Mouse (Mus musculus) CH12.LX (cell line): ENCODE measurements around the gene Zfp771. TPM values are rescaled to one million over a fixed set of nuclear protein-coding genes. Genes with fewer than 3 reads are reported as not detected.

ENCODE experiments used
- DNase-seq: peaks from one replicate; pipeline ENCODE4 v3.0.0-alpha.2; 2013; ENCODE audit errors: extremely low read depth
- H3K27ac ChIP-seq: 2 replicates; pipeline ENCODE4 v1.5.1; 2012; ENCODE audit warnings: low read depth, mild to moderate bottlenecking, control low read depth, moderate library complexity; ENCODE audit not compliant: insufficient read depth
- H3K27me3 ChIP-seq: replicated peaks from 2 replicates; pipeline ENCODE3; 2012; ENCODE audit warnings: inconsistent platforms
- H3K36me3 ChIP-seq, 2 experiments: replicated peaks in 1 of 2; 2 replicates each; pipeline versions ENCODE3 to v1.6.1; 2012; ENCODE audit warnings: inconsistent platforms in 1 of 2, low read length in 1 of 2, mild to moderate bottlenecking in 1 of 2, mixed read lengths in 1 of 2, moderate library complexity in 1 of 2; ENCODE audit not compliant: control insufficient read depth in 1 of 2, insufficient read depth in 1 of 2
- H3K4me1 ChIP-seq, 2 experiments: 2 replicates each; pipeline ENCODE4 v1.6.1; 2012; ENCODE audit warnings: inconsistent platforms in 1 of 2, moderate library complexity in 1 of 2; ENCODE audit not compliant: insufficient read depth in 2 of 2, control insufficient read depth in 1 of 2
- H3K4me2 ChIP-seq: 2 replicates; pipeline ENCODE4 v1.6.1; 2012; ENCODE audit warnings: low read depth, mild to moderate bottlenecking, control low read depth; ENCODE audit not compliant: poor library complexity, insufficient read depth, severe bottlenecking
- H3K4me3 ChIP-seq, 3 experiments: fragments of 150-350 bp in 1 of 3; sonication (generic) in 1 of 3; replicated peaks in 1 of 3; 2 replicates each; pipeline versions ENCODE3 to v1.5.1; 2011 to 2012; ENCODE audit warnings: low read depth in 2 of 3, low read length in 2 of 3, mild to moderate bottlenecking in 2 of 3, moderate library complexity in 2 of 3, control low read depth in 1 of 3, improper control_type of control experiment in 1 of 3, inconsistent platforms in 1 of 3, mixed read lengths in 1 of 3; ENCODE audit not compliant: poor library complexity in 1 of 3
- H3K79me2 ChIP-seq: replicated peaks from 2 replicates; pipeline ENCODE4 v1.6.1; 2012; ENCODE audit warnings: mild to moderate bottlenecking, moderate library complexity; ENCODE audit not compliant: control insufficient read depth, poor library complexity, insufficient read depth, severe bottlenecking; ENCODE audit errors: extremely low read depth
- H3K9ac ChIP-seq: 2 replicates; pipeline ENCODE4 v1.6.1; 2012; ENCODE audit warnings: low read depth, mild to moderate bottlenecking, control low read depth, moderate library complexity; ENCODE audit not compliant: insufficient read depth
- H3K9me3 ChIP-seq: replicated peaks from 2 replicates; pipeline ENCODE3; 2012; ENCODE audit warnings: low read length, inconsistent platforms, mixed read lengths
- CHD1 ChIP-seq: IDR thresholded peaks from 2 replicates; pipeline ENCODE4 v1.6.1; 2012; ENCODE audit warnings: low read depth, low read length, improper control_type of control experiment, inconsistent platforms
- CHD2 ChIP-seq: IDR thresholded peaks from 2 replicates; pipeline ENCODE4 v1.6.1; 2011; ENCODE audit warnings: low read length, improper control_type of control experiment
- CTCF ChIP-seq, 2 experiments: IDR thresholded peaks in 1 of 2; conservative IDR thresholded peaks in 1 of 2; 2 replicates each; pipeline ENCODE4 v1.5.1; 2011 to 2012; ENCODE audit warnings: low read depth in 2 of 2, low read length in 2 of 2, improper control_type of control experiment in 1 of 2, inconsistent platforms in 1 of 2, mild to moderate bottlenecking in 1 of 2, moderate library complexity in 1 of 2
- ELF1 ChIP-seq: IDR thresholded peaks from 2 replicates; pipeline ENCODE4 v1.6.1; 2014; ENCODE audit warnings: low read depth, mild to moderate bottlenecking, inconsistent platforms, low read length, improper control_type of control experiment
- ETS1 ChIP-seq: conservative IDR thresholded peaks from 2 replicates; pipeline ENCODE4 v1.6.1; 2012; ENCODE audit warnings: low read depth, mild to moderate bottlenecking, inconsistent platforms, low read length, improper control_type of control experiment, moderate library complexity
- IRF4 ChIP-seq: IDR thresholded peaks from 2 replicates; pipeline ENCODE4 v1.6.1; 2014; ENCODE audit warnings: low read depth, mild to moderate bottlenecking, inconsistent platforms, low read length, improper control_type of control experiment
- JUN ChIP-seq: IDR thresholded peaks from 2 replicates; pipeline ENCODE4 v1.6.1; 2011; ENCODE audit warnings: low read depth, mild to moderate bottlenecking, low read length, improper control_type of control experiment, moderate library complexity; ENCODE audit not compliant: insufficient read depth
- JUND ChIP-seq: conservative IDR thresholded peaks from 2 replicates; pipeline ENCODE4 v1.6.1; 2011; ENCODE audit warnings: low read depth, low read length, improper control_type of control experiment
- KAT2A ChIP-seq: IDR thresholded peaks from 2 replicates; pipeline ENCODE4 v1.6.1; 2012; ENCODE audit warnings: low read length, improper control_type of control experiment, inconsistent platforms; ENCODE audit not compliant: insufficient replicate concordance
- MAFK ChIP-seq: IDR thresholded peaks from 2 replicates; pipeline ENCODE4 v1.6.1; 2011; ENCODE audit warnings: low read length, improper control_type of control experiment; ENCODE audit not compliant: insufficient replicate concordance
- MAX ChIP-seq: IDR thresholded peaks from 2 replicates; pipeline ENCODE4 v1.6.1; 2011; ENCODE audit warnings: low read length, improper control_type of control experiment
- MAZ ChIP-seq: IDR thresholded peaks from 2 replicates; pipeline ENCODE4 v1.6.1; 2012; ENCODE audit warnings: low read depth, mild to moderate bottlenecking, inconsistent platforms, low read length, improper control_type of control experiment, moderate library complexity
- MEF2A ChIP-seq: IDR thresholded peaks from 2 replicates; pipeline ENCODE4 v1.6.1; 2014; ENCODE audit warnings: low read depth, mild to moderate bottlenecking, inconsistent platforms, low read length, improper control_type of control experiment, borderline replicate concordance
- MXI1 ChIP-seq: IDR thresholded peaks from 2 replicates; pipeline ENCODE4 v1.6.1; 2011; ENCODE audit warnings: mild to moderate bottlenecking, low read depth, low read length, improper control_type of control experiment
- MYC ChIP-seq: IDR thresholded peaks from 2 replicates; pipeline ENCODE4 v1.6.1; 2011; ENCODE audit warnings: low read depth, mild to moderate bottlenecking, improper control_type of control experiment, low read length
- POLR2A ChIP-seq: IDR thresholded peaks from 2 replicates; pipeline ENCODE4 v1.6.1; 2011; ENCODE audit warnings: low read depth, mild to moderate bottlenecking, improper control_type of control experiment, low read length
- RAD21 ChIP-seq: IDR thresholded peaks from 2 replicates; pipeline ENCODE4 v1.6.1; 2011; ENCODE audit warnings: low read depth, mild to moderate bottlenecking, low read length, improper control_type of control experiment, moderate library complexity
- SIN3A ChIP-seq: IDR thresholded peaks from 2 replicates; pipeline ENCODE4 v1.6.1; 2012; ENCODE audit warnings: low read length, improper control_type of control experiment, inconsistent platforms
- SMC3 ChIP-seq: IDR thresholded peaks from 2 replicates; pipeline ENCODE4 v1.6.1; 2011; ENCODE audit warnings: low read depth, low read length, improper control_type of control experiment
- UBTF ChIP-seq: IDR thresholded peaks from 2 replicates; pipeline ENCODE4 v1.6.1; 2012; ENCODE audit warnings: low read depth, mild to moderate bottlenecking, inconsistent platforms, low read length, improper control_type of control experiment, moderate library complexity
- USF1 ChIP-seq: IDR thresholded peaks from 2 replicates; pipeline ENCODE4 v1.6.1; 2014; ENCODE audit warnings: low read depth, mild to moderate bottlenecking, inconsistent platforms, low read length, improper control_type of control experiment
- USF2 ChIP-seq: conservative IDR thresholded peaks from 2 replicates; pipeline ENCODE4 v1.6.1; 2011; ENCODE audit warnings: low read depth, low read length, improper control_type of control experiment
- ZC3H11A ChIP-seq: IDR thresholded peaks from 2 replicates; pipeline ENCODE4 v1.6.1; 2012; ENCODE audit warnings: low read depth, mild to moderate bottlenecking, inconsistent platforms, low read length, improper control_type of control experiment
- ZMIZ1 ChIP-seq: IDR thresholded peaks from 2 replicates; pipeline ENCODE4 v1.6.1; 2012; ENCODE audit warnings: low read depth, mild to moderate bottlenecking, inconsistent platforms, low read length, improper control_type of control experiment
- ZNF384 ChIP-seq: IDR thresholded peaks from 2 replicates; pipeline ENCODE4 v1.6.1; 2012; ENCODE audit warnings: low read depth, low read length, improper control_type of control experiment, inconsistent platforms
- dilution Hi-C: fragments of 300-500 bp; cut with MboI; formaldehyde crosslinking; loops from 2 replicates; pipeline ENCODE4 v1.14.3; 2020; ENCODE audit warnings: low sequenced_read_pairs; ENCODE audit not compliant: extremely low pct_unique_long_range_greater_than_20kb, extremely low pct_ligation_motif_present
- in situ Hi-C: fragments of 300-500 bp; cut with MboI; formaldehyde crosslinking; loops from 3 replicates; pipeline ENCODE4 v1.14.3; 2019; ENCODE audit warnings: low sequenced_read_pairs, low pct_ligation_motif_present, low pct_unique_long_range_greater_than_20kb, mixed read lengths
- polyA plus RNA-seq: library from polyadenylated mRNA; unstranded; fragments of >175 nt; gene quantifications from 2 replicates; pipeline ENCODE4 v1.2.1, GENCODE M21; 2012; ENCODE audit warnings: low read depth; ENCODE audit not compliant: insufficient read length
- total RNA-seq, 2 experiments: library from RNA; depleted of rRNA; stranded (reverse); fragments of 300-350 nt in 1 of 2; fragments of >200 nt in 1 of 2; gene quantifications; 2 replicates each; pipeline ENCODE4 v1.2.3; 2012 to 2014

Gene Zfp771
- total and polyA plus RNA-seq, 3 experiments: 26.5 to 35.5 (median 27.0) TPM

DNA sequence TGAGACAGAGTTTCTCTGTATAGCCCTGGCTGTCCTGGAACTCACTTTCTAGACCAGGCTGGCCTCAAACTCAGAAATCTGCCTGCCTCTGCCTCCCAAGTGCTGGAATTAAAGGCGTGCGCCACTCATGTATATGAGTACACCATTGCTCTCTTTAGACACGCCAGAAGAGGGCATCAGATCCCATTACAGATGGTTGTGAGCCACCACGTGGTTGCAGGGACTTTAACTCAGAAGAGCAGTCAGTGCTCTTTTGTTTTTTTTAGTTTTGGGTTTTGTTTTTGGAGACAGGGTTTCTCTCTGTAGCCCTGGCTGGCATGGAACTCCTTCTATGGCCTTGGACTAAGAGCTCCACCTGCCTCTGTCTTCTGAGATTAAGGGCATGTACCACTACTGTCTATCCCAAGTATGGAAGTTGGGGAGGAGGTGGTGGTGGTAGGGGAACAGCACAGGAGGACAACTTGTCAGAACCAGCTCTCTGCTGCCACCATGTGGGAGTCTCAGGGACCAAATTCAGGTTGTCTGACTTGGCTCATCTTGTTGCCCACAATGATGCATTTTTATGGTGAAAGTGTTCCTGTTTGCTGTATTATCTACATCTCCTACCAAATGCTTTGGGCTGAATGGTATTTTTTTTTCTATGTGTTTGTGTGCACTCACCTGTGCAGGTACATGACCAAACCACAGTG, 15.3 kb upstream of the Zfp771 start:
- Histone ChIP-seq H3K4me3 (no peak overlapping the region), H3K79me2 (peaks cover 19% of the 10 kb centered on the region), H3K27ac (no peak overlapping the region), H3K4me2 (no peak overlapping the region), H3K4me1 (peaks cover 4 to 43% of the 10 kb centered on the region in 2 experiments; a peak in 3 of 4 replicates), H3K9me3 (no peaks in the 10 kb centered on the region), H3K36me3 (peaks cover 3 to 25% of the 10 kb centered on the region in 2 experiments), H3K27me3 (no peaks in the 10 kb centered on the region), H3K9ac (no peak overlapping the region)
- TF ChIP-seq CHD2 (no peak), MYC (peak; percentile 96), POLR2A (peak; percentile 30; the same call in 1 of the 2 replicates), MAX (peak; percentile 82), CTCF (conservative IDR thresholded peaks at IDR 0.05 in 1 of 2, IDR thresholded peaks at IDR 0.05 in 1 of 2; ENCODE audit: low read depth in 2 of 2, low read length in 2 of 2) (peak; percentile 74 to 83), SIN3A (peak; percentile 40; the same call in 1 of the 2 replicates), MAZ (no peak), KAT2A (no peak), USF1 (peak; percentile 33), SMC3 (peak; percentile 73), RAD21 (peak; percentile 83), CHD1 (no peak), ZC3H11A (peak; percentile 13; the same call in 1 of the 2 replicates), JUN (no peak), IRF4 (0 out of 2 replicates have a peak, but pooled peaks have one; percentile 8), JUND (peak; percentile 27; the same call in 1 of the 2 replicates), MEF2A (peak; percentile 52; the same call in 1 of the 2 replicates), ZMIZ1 (no peak), MXI1 (no peak; the same call in 1 of the 2 replicates)
- dilution Hi-C loops: no loop called here
- peak; percentile 89 for DNase-seq
- in situ Hi-C loops: no loop called here

DNA sequence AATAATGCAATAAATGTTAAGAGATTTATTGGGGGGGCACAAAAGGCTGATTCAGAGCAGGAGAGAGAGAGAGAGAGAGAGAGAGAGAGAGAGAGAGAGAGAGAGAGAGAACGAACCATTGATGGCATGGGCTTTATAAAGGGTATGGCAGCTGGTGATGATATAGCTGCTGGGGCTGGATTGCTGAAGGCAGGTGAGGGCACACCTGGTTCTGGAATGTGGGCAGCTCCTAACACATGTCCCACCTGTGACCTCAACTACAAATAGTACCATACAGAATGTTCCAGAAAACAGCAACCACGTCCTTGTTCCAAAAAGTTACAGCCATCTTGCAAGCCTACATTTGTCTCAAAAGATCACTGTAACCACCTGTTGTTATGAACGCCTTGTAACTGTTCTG, 12.7 kb upstream of the Zfp771 start:
- H3K9ac ChIP-seq: peak overlapping the region; percentile 61; the same call in 1 of the 2 replicates
- TF ChIP-seq CHD1: no peak
- no peak for TF ChIP-seq USF2
- TF ChIP-seq SIN3A: no peak
- TF ChIP-seq ETS1: no peak
- TF ChIP-seq ZNF384: no peak
- TF ChIP-seq MYC: no peak
- TF ChIP-seq MAZ: no peak
- TF ChIP-seq SMC3: no peak
- no peak for TF ChIP-seq JUND
- no peak for TF ChIP-seq ZC3H11A
- no peak for TF ChIP-seq UBTF
- TF ChIP-seq ELF1: no peak
- TF ChIP-seq MXI1: no peak
- TF ChIP-seq MAFK: no peak
- peak overlapping the region in 2 of 3 experiments; percentile 94 to 97 for H3K4me3 ChIP-seq
- peaks cover 31% of the 10 kb centered on the region for H3K79me2 ChIP-seq
- peaks cover 16 to 44% of the 10 kb centered on the region in 2 experiments for H3K36me3 ChIP-seq
- peaks cover 4 to 43% of the 10 kb centered on the region in 2 experiments; a peak in 3 of 4 replicates for H3K4me1 ChIP-seq
- no peak for DNase-seq
- H3K27me3 ChIP-seq: no peaks in the 10 kb centered on the region
- H3K27ac ChIP-seq: no peak overlapping the region
- in situ Hi-C loops (no loop called here), dilution Hi-C loops (no loop called here)
- H3K9me3 ChIP-seq: no peaks in the 10 kb centered on the region
- peak overlapping the region; percentile 67 for H3K4me2 ChIP-seq
